Mouse (Mus musculus): ENCODE data around the gene Ikzf2. TPM values are rescaled to one million over a fixed set of nuclear protein-coding genes. Genes with fewer than 3 reads are reported as not detected.

The Ikzf2 gene
- polyA plus RNA-seq, 1 experiment, result 0.44 TPM

DNA sequence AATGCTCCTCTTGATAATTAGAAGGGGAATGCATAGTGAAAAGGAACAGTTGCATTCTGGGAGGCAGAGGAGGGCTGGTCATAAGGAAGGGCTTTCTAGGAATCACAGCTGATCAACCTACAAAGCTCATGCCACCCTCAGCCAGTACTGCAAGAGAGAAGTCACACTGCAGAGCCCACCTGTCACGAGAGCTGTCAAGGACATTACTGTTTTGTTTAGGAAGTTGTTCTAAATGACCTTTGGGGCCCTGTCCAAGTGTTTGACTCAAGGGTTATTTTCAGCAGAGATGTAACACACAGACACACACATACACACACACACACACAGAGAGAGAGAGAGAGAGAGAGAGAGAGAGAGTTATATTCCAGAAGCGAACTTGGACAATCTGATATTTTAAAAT lies 27.3 kb downstream of the Ikzf2 start:
- Histone ChIP-seq H3K4me3 (no peak overlapping the region), H3K4me2 (ENCODE audit: low read depth) (no peak overlapping the region), H3K36me3 (ENCODE audit: control insufficient read depth, insufficient read depth) (no peaks in the 10 kb centered on the region), H3K79me2 (ENCODE audit: control insufficient read depth, insufficient read depth) (no peaks in the 10 kb centered on the region), H3K27me3 (ENCODE audit: control insufficient read depth, insufficient read depth, insufficient read length) (no peaks in the 10 kb centered on the region), H3ac (ENCODE audit: control insufficient read depth, insufficient read length) (no peak overlapping the region)
- TF ChIP-seq MYOD1 (IDR thresholded peaks at IDR 0.05; ENCODE audit: control insufficient read depth in 1 of 3, insufficient read length in 2 of 3, low read depth in 2 of 3) (peak in 1 of 3 experiments; percentile 51), POLR2AphosphoS2 (IDR thresholded peaks at IDR 0.05; ENCODE audit: insufficient read length, low read depth) (no peak), MYOG (IDR thresholded peaks at IDR 0.05; ENCODE audit: control insufficient read depth in 1 of 3, insufficient read depth in 1 of 3, insufficient read length in 2 of 3, low read depth in 2 of 3) (peak in 2 of 3 experiments; percentile 38 to 39)

DNA sequence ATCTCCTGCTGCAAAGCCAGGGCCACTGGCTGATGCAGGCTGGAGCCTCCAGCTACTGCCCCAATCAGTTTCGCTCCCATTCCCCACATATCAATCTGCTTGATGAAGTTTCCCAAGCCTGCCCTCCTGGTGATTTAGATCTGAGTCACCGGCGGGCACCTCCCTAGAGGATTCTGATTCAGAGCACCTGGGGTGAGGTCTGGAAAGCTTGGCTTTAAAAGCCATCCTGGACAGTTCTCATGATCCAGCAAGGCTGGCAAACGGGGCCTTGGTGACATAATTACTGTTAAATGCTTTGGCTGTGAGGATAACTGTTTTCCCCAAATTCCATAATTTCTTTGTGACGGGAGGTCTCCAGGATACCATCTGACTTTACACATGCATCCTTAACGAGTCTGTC lies 29.0 kb downstream of the Ikzf2 start:
- no peak overlapping the region for H3ac ChIP-seq (ENCODE audit: control insufficient read depth, insufficient read length)
- no peak for TF ChIP-seq MAX (IDR thresholded peaks at IDR 0.05; ENCODE audit: low read depth)
- TF ChIP-seq CEBPB (IDR thresholded peaks at IDR 0.05; ENCODE audit: insufficient read depth, poor library complexity, severe bottlenecking), result no peak
- TF ChIP-seq REST (IDR thresholded peaks at IDR 0.05; ENCODE audit: insufficient read depth, insufficient read length), result no peak
- TF ChIP-seq MYOG (IDR thresholded peaks at IDR 0.05; ENCODE audit: control insufficient read depth in 1 of 3, insufficient read depth in 1 of 3, insufficient read length in 2 of 3, low read depth in 2 of 3), result no peak
- no peak for TF ChIP-seq POLR2AphosphoS2 (IDR thresholded peaks at IDR 0.05; ENCODE audit: insufficient read length, low read depth)
- TF ChIP-seq MYOD1 (IDR thresholded peaks at IDR 0.05; ENCODE audit: control insufficient read depth in 1 of 3, insufficient read length in 2 of 3, low read depth in 2 of 3), result no peak
- TF ChIP-seq SRF (IDR thresholded peaks at IDR 0.05; ENCODE audit: control insufficient read depth, insufficient read length, low read depth), result no peak
- no peak for TF ChIP-seq POLR2A (IDR thresholded peaks at IDR 0.05; ENCODE audit: insufficient read length, low read depth)
- TF ChIP-seq E2F4 (IDR thresholded peaks at IDR 0.05; ENCODE audit: insufficient read depth), result no peak
- no peak for TF ChIP-seq USF1 (IDR thresholded peaks at IDR 0.05; ENCODE audit: low read depth)
- TF ChIP-seq TCF3 (IDR thresholded peaks at IDR 0.05; ENCODE audit: insufficient read length, low read depth), result no peak
- no peak for TF ChIP-seq TCF12 (IDR thresholded peaks at IDR 0.05; ENCODE audit: insufficient read depth, poor library complexity, severe bottlenecking)
- no peaks in the 10 kb centered on the region for H3K79me2 ChIP-seq (ENCODE audit: control insufficient read depth, insufficient read depth)
- H3K4me2 ChIP-seq (ENCODE audit: low read depth), result no peak overlapping the region
- no peaks in the 10 kb centered on the region for H3K27me3 ChIP-seq (ENCODE audit: control insufficient read depth, insufficient read depth, insufficient read length)
- H3K36me3 ChIP-seq (ENCODE audit: control insufficient read depth, insufficient read depth), result no peaks in the 10 kb centered on the region
- H3K4me3 ChIP-seq, result no peak overlapping the region

GRCm38 (mm10) chr1:69657455-69657854 lies 29.6 kb downstream of the Ikzf2 start:
- Histone ChIP-seq H3K4me2 (ENCODE audit: low read depth) (no peak overlapping the region), H3K36me3 (ENCODE audit: control insufficient read depth, insufficient read depth) (no peaks in the 10 kb centered on the region), H3ac (ENCODE audit: control insufficient read depth, insufficient read length) (no peak overlapping the region), H3K79me2 (ENCODE audit: control insufficient read depth, insufficient read depth) (no peaks in the 10 kb centered on the region), H3K27me3 (ENCODE audit: control insufficient read depth, insufficient read depth, insufficient read length) (no peaks in the 10 kb centered on the region), H3K4me3 (no peak overlapping the region)
- TF ChIP-seq MYOG (IDR thresholded peaks at IDR 0.05; ENCODE audit: control insufficient read depth in 1 of 3, insufficient read depth in 1 of 3, insufficient read length in 2 of 3, low read depth in 2 of 3) (no peak), MAX (IDR thresholded peaks at IDR 0.05; ENCODE audit: low read depth) (no peak), CEBPB (IDR thresholded peaks at IDR 0.05; ENCODE audit: insufficient read depth, poor library complexity, severe bottlenecking) (no peak), E2F4 (IDR thresholded peaks at IDR 0.05; ENCODE audit: insufficient read depth) (no peak), USF1 (IDR thresholded peaks at IDR 0.05; ENCODE audit: low read depth) (no peak), TCF12 (IDR thresholded peaks at IDR 0.05; ENCODE audit: insufficient read depth, poor library complexity, severe bottlenecking) (no peak), POLR2AphosphoS2 (IDR thresholded peaks at IDR 0.05; ENCODE audit: insufficient read length, low read depth) (no peak), MYOD1 (IDR thresholded peaks at IDR 0.05; ENCODE audit: control insufficient read depth in 1 of 3, insufficient read length in 2 of 3, low read depth in 2 of 3) (no peak), TCF3 (IDR thresholded peaks at IDR 0.05; ENCODE audit: insufficient read length, low read depth) (no peak), REST (IDR thresholded peaks at IDR 0.05; ENCODE audit: insufficient read depth, insufficient read length) (no peak), POLR2A (IDR thresholded peaks at IDR 0.05; ENCODE audit: insufficient read length, low read depth) (no peak), SRF (IDR thresholded peaks at IDR 0.05; ENCODE audit: control insufficient read depth, insufficient read length, low read depth) (no peak)

GRCm38 (mm10) chr1:69656929-69657328 lies 30.1 kb downstream of the Ikzf2 start:
- no peak overlapping the region for H3K4me2 ChIP-seq (ENCODE audit: low read depth)
- no peaks in the 10 kb centered on the region for H3K79me2 ChIP-seq (ENCODE audit: control insufficient read depth, insufficient read depth)
- no peak overlapping the region for H3K4me3 ChIP-seq
- no peak overlapping the region for H3ac ChIP-seq (ENCODE audit: control insufficient read depth, insufficient read length)
- H3K27me3 ChIP-seq (ENCODE audit: control insufficient read depth, insufficient read depth, insufficient read length), result no peaks in the 10 kb centered on the region
- no peak for TF ChIP-seq USF1 (IDR thresholded peaks at IDR 0.05; ENCODE audit: low read depth)
- no peak for TF ChIP-seq POLR2A (IDR thresholded peaks at IDR 0.05; ENCODE audit: insufficient read length, low read depth)
- no peak for TF ChIP-seq TCF12 (IDR thresholded peaks at IDR 0.05; ENCODE audit: insufficient read depth, poor library complexity, severe bottlenecking)
- no peak for TF ChIP-seq CEBPB (IDR thresholded peaks at IDR 0.05; ENCODE audit: insufficient read depth, poor library complexity, severe bottlenecking)
- no peak for TF ChIP-seq TCF3 (IDR thresholded peaks at IDR 0.05; ENCODE audit: insufficient read length, low read depth)
- TF ChIP-seq MYOD1 (IDR thresholded peaks at IDR 0.05; ENCODE audit: control insufficient read depth in 1 of 3, insufficient read length in 2 of 3, low read depth in 2 of 3), result no peak
- TF ChIP-seq MYOG (IDR thresholded peaks at IDR 0.05; ENCODE audit: control insufficient read depth in 1 of 3, insufficient read depth in 1 of 3, insufficient read length in 2 of 3, low read depth in 2 of 3), result no peak
- TF ChIP-seq MAX (IDR thresholded peaks at IDR 0.05; ENCODE audit: low read depth), result no peak
- TF ChIP-seq POLR2AphosphoS2 (IDR thresholded peaks at IDR 0.05; ENCODE audit: insufficient read length, low read depth), result no peak
- TF ChIP-seq REST (IDR thresholded peaks at IDR 0.05; ENCODE audit: insufficient read depth, insufficient read length), result no peak
- no peak for TF ChIP-seq E2F4 (IDR thresholded peaks at IDR 0.05; ENCODE audit: insufficient read depth)
- no peak for TF ChIP-seq SRF (IDR thresholded peaks at IDR 0.05; ENCODE audit: control insufficient read depth, insufficient read length, low read depth)
- no peaks in the 10 kb centered on the region for H3K36me3 ChIP-seq (ENCODE audit: control insufficient read depth, insufficient read depth)
